8 mouse cellular contexts compared by ENCODE assay signal in genomic region chr6:81965296-81966067, GRCm38 (mm10). TPM values are rescaled to one million over a fixed set of nuclear protein-coding genes. Genes with fewer than 3 reads are reported as not detected.
DNase-seq lines count a peak whose midpoint lies in the region; ATAC-seq and TF ChIP-seq lines count a peak whose summit lies in the region.

Gene Mrpl19 (minus strand): TSS chr6:81965958.

- no peak; the same call in 1 of the 2 replicates for TF ChIP-seq POLR2A in brain, embryonic 14.5 days (IDR thresholded peaks at IDR 0.05; ENCODE audit: borderline replicate concordance, extremely low read depth, insufficient read depth, insufficient read length, poor library complexity, severe bottlenecking)

- H3K36me3 ChIP-seq in C2C12 (ENCODE audit: control insufficient read depth, insufficient read depth), result peaks cover 34% of the 10 kb centered on the region
- H3K36me3 ChIP-seq in erythroblast, embryonic 14.5 days (ENCODE audit: control insufficient read depth), result peaks cover 31% of the 10 kb centered on the region
- H3K36me3 ChIP-seq in heart, embryonic 12.5 days, result peaks cover 32% of the 10 kb centered on the region
- peaks cover 18% of the 10 kb centered on the region for H3K36me3 ChIP-seq in kidney, postnatal 0 days (ENCODE audit: insufficient read depth, low read length)
- H3K36me3 ChIP-seq in liver, embryonic 11.5 days (ENCODE audit: control insufficient read depth, insufficient read depth, low read length), result peaks cover 23% of the 10 kb centered on the region
- H3K36me3 ChIP-seq in stomach, embryonic 14.5 days (ENCODE audit: control insufficient read depth, insufficient read depth, low read length), result peaks cover 26% of the 10 kb centered on the region

- peaks cover 7% of the 10 kb centered on the region for H3K79me3 ChIP-seq in C2C12 (ENCODE audit: low read depth)

- peak; percentile 96 for ATAC-seq in heart, embryonic 12.5 days (ENCODE audit: insufficient number of reproducible peaks, low FRiP score)
- ATAC-seq in kidney, postnatal 0 days (replicated peaks; ENCODE audit: low FRiP score, low read depth), result peak; percentile 96
- ATAC-seq in liver, embryonic 11.5 days (replicated peaks; ENCODE audit: low FRiP score), result peak; percentile 98
- peak; percentile 97 for ATAC-seq in stomach, embryonic 14.5 days (ENCODE audit: insufficient number of reproducible peaks, insufficient read depth, low FRiP score, low read depth)

- DNase-seq in brain, embryonic 14.5 days (ENCODE audit: low read depth), result peak; percentile 97
- peak; percentile 92 for DNase-seq in kidney, postnatal 0 days (ENCODE audit: low spot score)
- DNase-seq in liver, embryonic 11.5 days (ENCODE audit: low spot score), result peak; percentile 88
- peak; percentile 92 for DNase-seq in naive thymus-derived CD4-positive, alpha-beta T cell, adult 2 months (ENCODE audit: low read depth)

- H3K4me1 ChIP-seq in erythroblast, embryonic 14.5 days (ENCODE audit: control insufficient read depth), result peaks cover 16% of the 10 kb centered on the region
- H3K4me1 ChIP-seq in heart, embryonic 12.5 days (replicated peaks), result peaks cover 5% of the 10 kb centered on the region
- 0 out of 2 replicates have a peak, but pooled peaks cover 4% of the 10 kb centered on the region for H3K4me1 ChIP-seq in kidney, postnatal 0 days (replicated peaks; ENCODE audit: insufficient read depth, low read length)
- peaks cover 6% of the 10 kb centered on the region for H3K4me1 ChIP-seq in liver, embryonic 11.5 days (replicated peaks; ENCODE audit: control insufficient read depth, insufficient read depth, low read length)
- H3K4me1 ChIP-seq in stomach, embryonic 14.5 days (ENCODE audit: control insufficient read depth, insufficient read depth, low read length), result peaks cover 6% of the 10 kb centered on the region; the same call in 1 of the 2 replicates

- peak within 1 kb of the TSS; percentile 14; the same call in 1 of the 2 replicates for H3K27ac ChIP-seq in heart, embryonic 12.5 days (ENCODE audit: poor library complexity, severe bottlenecking)
- H3K27ac ChIP-seq in kidney, postnatal 0 days, result no peak within 1 kb of the TSS
- peak within 1 kb of the TSS; percentile 13; the same call in 1 of the 2 replicates for H3K27ac ChIP-seq in liver, embryonic 11.5 days (ENCODE audit: low read depth, low read length)
- H3K27ac ChIP-seq in stomach, embryonic 14.5 days (ENCODE audit: low read length), result no peak within 1 kb of the TSS

- H3K4me3 ChIP-seq in C2C12 (ENCODE audit: insufficient read depth, poor library complexity, severe bottlenecking), result peak within 1 kb of the TSS; percentile 84
- H3K4me3 ChIP-seq in erythroblast, embryonic 14.5 days (replicated peaks), result peak within 1 kb of the TSS; percentile 86
- H3K4me3 ChIP-seq in heart, embryonic 12.5 days, result peak within 1 kb of the TSS; percentile 95
- peak within 1 kb of the TSS; percentile 93 for H3K4me3 ChIP-seq in kidney, postnatal 0 days (replicated peaks; ENCODE audit: low read depth, low read length)
- peak within 1 kb of the TSS; percentile 91 for H3K4me3 ChIP-seq in liver, embryonic 11.5 days (ENCODE audit: low read depth, low read length)
- H3K4me3 ChIP-seq in stomach, embryonic 14.5 days (ENCODE audit: low read depth, low read length), result peak within 1 kb of the TSS; percentile 85

- WGBS in heart, embryonic 12.5 days, result under 1% methylated on average over 44 of the region's 44 CpGs
- WGBS in kidney, postnatal 0 days, result under 1% methylated on average over 44 of the region's 44 CpGs
- WGBS in liver, embryonic 11.5 days, result under 1% methylated on average over 44 of the region's 44 CpGs
- WGBS in stomach, embryonic 14.5 days, result under 1% methylated on average over 44 of the region's 44 CpGs

- peak within 1 kb of the TSS; percentile 80 for H3K9ac ChIP-seq in heart, embryonic 12.5 days
- peak within 1 kb of the TSS; percentile 72 for H3K9ac ChIP-seq in kidney, postnatal 0 days (ENCODE audit: low read depth, low read length)
- H3K9ac ChIP-seq in liver, embryonic 11.5 days (ENCODE audit: low read depth, low read length), result peak within 1 kb of the TSS; percentile 85
- peak within 1 kb of the TSS; percentile 53 for H3K9ac ChIP-seq in stomach, embryonic 14.5 days (replicated peaks; ENCODE audit: low read depth, low read length)

- peak within 1 kb of the TSS; percentile 81 for H3K4me2 ChIP-seq in heart, embryonic 12.5 days
- peak within 1 kb of the TSS; percentile 76 for H3K4me2 ChIP-seq in kidney, postnatal 0 days (ENCODE audit: low read length)
- H3K4me2 ChIP-seq in liver, embryonic 11.5 days, result peak within 1 kb of the TSS; percentile 59
- peak within 1 kb of the TSS; percentile 72 for H3K4me2 ChIP-seq in stomach, embryonic 14.5 days (replicated peaks; ENCODE audit: low read depth, low read length)

- H3K27me3 ChIP-seq in C2C12 (ENCODE audit: control insufficient read depth, insufficient read depth, insufficient read length), result peaks cover 7% of the 10 kb centered on the region
- no peaks in the 10 kb centered on the region for H3K27me3 ChIP-seq in erythroblast, embryonic 14.5 days (ENCODE audit: control insufficient read depth)
- H3K27me3 ChIP-seq in heart, embryonic 12.5 days (replicated peaks), result no peaks in the 10 kb centered on the region
- no peaks in the 10 kb centered on the region for H3K27me3 ChIP-seq in kidney, postnatal 0 days (ENCODE audit: insufficient read depth, low read length)
- H3K27me3 ChIP-seq in liver, embryonic 11.5 days (replicated peaks; ENCODE audit: control insufficient read depth, insufficient read depth, low read length), result no peaks in the 10 kb centered on the region
- H3K27me3 ChIP-seq in stomach, embryonic 14.5 days (ENCODE audit: control insufficient read depth, insufficient read depth, low read length), result no peaks in the 10 kb centered on the region

- H3ac ChIP-seq in C2C12 (ENCODE audit: control insufficient read depth, insufficient read length, low read depth), result peak within 1 kb of the TSS; percentile 88

- peaks cover 20% of the 10 kb centered on the region for H3K79me2 ChIP-seq in C2C12 (ENCODE audit: control insufficient read depth, insufficient read depth)

- H3K9me3 ChIP-seq in erythroblast, embryonic 14.5 days (ENCODE audit: control insufficient read depth, low read length), result no peaks in the 10 kb centered on the region
- H3K9me3 ChIP-seq in heart, embryonic 12.5 days (replicated peaks), result no peaks in the 10 kb centered on the region
- no peaks in the 10 kb centered on the region for H3K9me3 ChIP-seq in kidney, postnatal 0 days (replicated peaks; ENCODE audit: low read length)
- H3K9me3 ChIP-seq in liver, embryonic 11.5 days (ENCODE audit: control insufficient read depth, low read length), result no peaks in the 10 kb centered on the region
- H3K9me3 ChIP-seq in stomach, embryonic 14.5 days (ENCODE audit: control insufficient read depth, low read depth, low read length), result no peaks in the 10 kb centered on the region

- no peak for TF ChIP-seq CTCF in C2C12 (IDR thresholded peaks at IDR 0.05; ENCODE audit: control insufficient read depth, insufficient read depth, insufficient read length)
- TF ChIP-seq CTCF in brain, embryonic 14.5 days (IDR thresholded peaks at IDR 0.05; ENCODE audit: borderline replicate concordance, extremely low read depth, insufficient read depth, insufficient read length), result no peak
- no peak for TF ChIP-seq CTCF in kidney, postnatal 0 days (IDR thresholded peaks at IDR 0.05; ENCODE audit: low read depth)

TF ChIP-seq in C2C12, 6 proteins besides CTCF, POLR2A, EP300 and RAD21:
- TF ChIP-seq CEBPB (IDR thresholded peaks at IDR 0.05; ENCODE audit: low read depth) (no peak), MAX (IDR thresholded peaks at IDR 0.05) (no peak)
TF ChIP-seq in C2C12: peak in this region for 0.

RNA-seq across cellular contexts. Expression of gene Mrpl19, which starts in this region (rescaled TPM):
- 20.1 TPM for polyA plus RNA-seq in C2C12 (2012; fragmentation: generic; extraction: Trizol)
- 12.1 and 12.5 TPM in 2 replicates for polyA plus RNA-seq in brain, embryonic 14.5 days (2012; rRNA removed)
- polyA plus RNA-seq in erythroblast, embryonic 14.5 days (2012), result 0.13 and 0.16 TPM in 2 replicates
- polyA plus RNA-seq in heart, embryonic 12.5 days (2016; fragmentation: Nextera tagmentation; extraction: Ambion mirVana), result 62.7 and 63.2 TPM in 2 replicates
- polyA plus RNA-seq in kidney, postnatal 0 days (2015; fragmentation: Nextera tagmentation; extraction: Ambion mirVana), result 30.7 and 36.1 TPM in 2 replicates
- polyA plus RNA-seq in liver, embryonic 11.5 days (2014; fragmentation: Nextera tagmentation; extraction: Ambion mirVana), result 77.9 and 81.9 TPM in 2 replicates
- polyA plus RNA-seq in stomach, embryonic 14.5 days (2014; fragmentation: Nextera tagmentation; extraction: Ambion mirVana), result 48.6 and 53.1 TPM in 2 replicates

Comparison
In these comparisons a context has a peak if more than half of its experiments do, and no peak if none do; other contexts are left out.
1. RNA of gene Mrpl19 (polyA plus RNA-seq): 77.9 to 81.9 TPM in liver, embryonic 11.5 days, 62.7 to 63.2 TPM in heart, embryonic 12.5 days, 48.6 to 53.1 TPM in stomach, embryonic 14.5 days, 30.7 to 36.1 TPM in kidney, postnatal 0 days, 20.1 TPM in C2C12 (single experiment) and 12.1 to 12.5 TPM in brain, embryonic 14.5 days; 0.13 to 0.16 TPM in erythroblast, embryonic 14.5 days; every median in the first group is over 10 times any median in the second.
2. H3K27ac ChIP-seq: peak in heart, embryonic 12.5 days (single experiment) and liver, embryonic 11.5 days (single experiment); none in kidney, postnatal 0 days (single experiment) and stomach, embryonic 14.5 days (single experiment).
3. Peak in every context shown above with its lines, with median percentiles within 50 percentile points of each other: H3K4me3 ChIP-seq, DNase-seq, ATAC-seq, H3K4me2 ChIP-seq and H3K9ac ChIP-seq.